Mouse (Mus musculus): ENCODE data around the gene Ampd2.

Ampd2 gene

GRCm38 (mm10) chr3:108068826-108069225 lies 17.6 kb downstream of the Ampd2 start:
- DNase-seq (ENCODE audit: low spot score in 2 of 2): no peak

- no peak for DNase-seq (ENCODE audit: low spot score in 2 of 2)
Measured at GRCm38 (mm10) chr3:108067370-108067934, 19.0 kb downstream of the Ampd2 start.

GRCm38 (mm10) chr3:108065551-108065950 lies 20.9 kb downstream of the Ampd2 start:
- no peak for DNase-seq (ENCODE audit: low spot score in 2 of 2)

- no peak for DNase-seq (ENCODE audit: low spot score in 2 of 2)
Measured at GRCm38 (mm10) chr3:108064672-108065071, 21.8 kb downstream of the Ampd2 start.

- no peak for DNase-seq (ENCODE audit: low spot score in 2 of 2)
Measured at GRCm38 (mm10) chr3:108062648-108063047, 23.8 kb downstream of the Ampd2 start.

GRCm38 (mm10) chr3:108061420-108061819 lies 25.0 kb downstream of the Ampd2 start:
- peak; percentile 24 to 48 for DNase-seq (ENCODE audit: low spot score in 2 of 2)

GRCm38 (mm10) chr3:108050493-108050892 lies 36.0 kb downstream of the Ampd2 start:
- no peak for DNase-seq (ENCODE audit: low spot score in 2 of 2)

- no peak for DNase-seq (ENCODE audit: low spot score in 2 of 2)
Measured at GRCm38 (mm10) chr3:108048306-108048705, 38.1 kb downstream of the Ampd2 start.

- no peak for DNase-seq (ENCODE audit: low spot score in 2 of 2)
Measured at GRCm38 (mm10) chr3:108046944-108047655, 39.4 kb downstream of the Ampd2 start.

GRCm38 (mm10) chr3:108044394-108045140 lies 41.9 kb downstream of the Ampd2 start, which contains the start of gene Gstm4:
Gene Gstm4, minus strand, starts transcription at chr3:108044894.
- peak; percentile 88 to 91 for DNase-seq (ENCODE audit: low spot score in 2 of 2)

- DNase-seq (ENCODE audit: low spot score in 2 of 2): no peak
Measured at GRCm38 (mm10) chr3:108033156-108033555, 53.3 kb downstream of the Ampd2 start.

- DNase-seq (ENCODE audit: low spot score in 2 of 2): no peak
Measured at GRCm38 (mm10) chr3:108032113-108032512, 54.3 kb downstream of the Ampd2 start.

GRCm38 (mm10) chr3:108028641-108029365 lies 57.6 kb downstream of the Ampd2 start:
- no peak for DNase-seq (ENCODE audit: low spot score in 2 of 2)

- no peak for DNase-seq (ENCODE audit: low spot score in 2 of 2)
Measured at GRCm38 (mm10) chr3:108026597-108026996, 59.9 kb downstream of the Ampd2 start.

- DNase-seq (ENCODE audit: low spot score in 2 of 2): no peak
Measured at GRCm38 (mm10) chr3:108026049-108026448, 60.4 kb downstream of the Ampd2 start.

- no peak for DNase-seq (ENCODE audit: low spot score in 2 of 2)
Measured at GRCm38 (mm10) chr3:108025318-108025717, 61.1 kb downstream of the Ampd2 start.

All from spleen, postnatal 36 days (tissue).